Mouse (Mus musculus) spleen, postnatal 4 days (tissue): ENCODE measurements around the gene Fgfr2.
A peak's percentile ranks its signal among the peaks of the same experiment; 100 is the strongest.

ENCODE experiments used
- DNase-seq, 2 experiments: peaks; one replicate each; pipeline ENCODE4 v3.0.0; 2022; ENCODE audit warnings: low spot score in 2 of 2

The Fgfr2 gene

GRCm38 (mm10) chr7:132722401-132723370 lies 400.5 kb downstream of the Fgfr2 start:
- DNase-seq: no peak

- DNase-seq: peak; percentile 81 to 91
Measured at GRCm38 (mm10) chr7:132720562-132720961, 402.6 kb downstream of the Fgfr2 start.

- DNase-seq: no peak
Measured at GRCm38 (mm10) chr7:132719570-132719969, 403.6 kb downstream of the Fgfr2 start.

GRCm38 (mm10) chr7:132715259-132715658 lies 407.9 kb downstream of the Fgfr2 start:
- DNase-seq: no peak

- no peak for DNase-seq
Measured at GRCm38 (mm10) chr7:132714236-132714923, 408.8 kb downstream of the Fgfr2 start.

GRCm38 (mm10) chr7:132713483-132714126 lies 409.5 kb downstream of the Fgfr2 start:
- DNase-seq: peak in 1 of 2 experiments; percentile 57

- no peak for DNase-seq
Measured at GRCm38 (mm10) chr7:132712956-132713355, 410.2 kb downstream of the Fgfr2 start.

GRCm38 (mm10) chr7:132712044-132712708 lies 411.0 kb downstream of the Fgfr2 start:
- DNase-seq: no peak

GRCm38 (mm10) chr7:132711579-132711978 lies 411.6 kb downstream of the Fgfr2 start:
- no peak for DNase-seq

- peak in 1 of 2 experiments; percentile 62 for DNase-seq
Measured at GRCm38 (mm10) chr7:132705130-132705529, 418.0 kb downstream of the Fgfr2 start.

GRCm38 (mm10) chr7:132704310-132704875 lies 418.8 kb downstream of the Fgfr2 start:
- no peak for DNase-seq

GRCm38 (mm10) chr7:132703515-132704309 lies 419.4 kb downstream of the Fgfr2 start:
- DNase-seq: no peak

- DNase-seq: no peak
Measured at GRCm38 (mm10) chr7:132702492-132703070, 420.6 kb downstream of the Fgfr2 start.

GRCm38 (mm10) chr7:132702024-132702423 lies 421.1 kb downstream of the Fgfr2 start:
- no peak for DNase-seq

- no peak for DNase-seq
Measured at GRCm38 (mm10) chr7:132701412-132701811, 421.7 kb downstream of the Fgfr2 start.

GRCm38 (mm10) chr7:132700107-132700506 lies 423.0 kb downstream of the Fgfr2 start:
- DNase-seq: no peak

GRCm38 (mm10) chr7:132699639-132700038 lies 423.5 kb downstream of the Fgfr2 start:
- no peak for DNase-seq

GRCm38 (mm10) chr7:132699165-132699564 lies 424.0 kb downstream of the Fgfr2 start:
- DNase-seq: no peak

- DNase-seq: no peak
Measured at GRCm38 (mm10) chr7:132698737-132699136, 424.4 kb downstream of the Fgfr2 start.

- no peak for DNase-seq
Measured at GRCm38 (mm10) chr7:132697258-132697796, 425.8 kb downstream of the Fgfr2 start.
